Mouse (Mus musculus): Measurements from ENCODE around the gene Vmn1r12. TPM values are rescaled to one million over a fixed set of nuclear protein-coding genes. Genes with fewer than 3 reads are reported as not detected.
"Not testable (repeated sequence)": the region's sequence is repeated elsewhere in the genome, so short reads cannot be mapped to it uniquely, and the experiment has no call there.

The Vmn1r12 gene
- total RNA-seq (2015) (not detected in 2 replicates), total RNA-seq (2017) (not detected in 2 replicates)

- no peak for ATAC-seq (replicated peaks; ENCODE audit: poor library complexity)
These were observed at the start of gene Vmn1r12 for GRCm38 (mm10) chr6:57156619-57157018. TSS of gene Vmn1r12 (plus strand) at chr6:57156919.

- no peak for ATAC-seq (replicated peaks; ENCODE audit: poor library complexity)
These were observed 47.6 kb upstream of the Vmn1r12 start, which contains the start of gene Vmn1r10 for GRCm38 (mm10) chr6:57109154-57109553. TSS of gene Vmn1r10 (plus strand) at chr6:57109454.

GRCm38 (mm10) chr6:57133155-57133554, 23.6 kb upstream of the Vmn1r12 start, which contains the start of gene Vmn1r11:
TSS of gene Vmn1r11 (plus strand) at chr6:57133455.
- no peak for ATAC-seq (replicated peaks; ENCODE audit: poor library complexity)

- not testable (repeated sequence) for ATAC-seq (replicated peaks; ENCODE audit: poor library complexity)
These were observed 33.3 kb downstream of the Vmn1r12 start for GRCm38 (mm10) chr6:57190016-57190415.

GRCm38 (mm10) chr6:57202990-57203389, 46.3 kb downstream of the Vmn1r12 start, which contains the start of gene Vmn1r13:
TSS of gene Vmn1r13 (plus strand) at chr6:57203290.
- ATAC-seq (replicated peaks; ENCODE audit: poor library complexity): not testable (repeated sequence)

Other genes starting within 250 kb of the Vmn1r12 start
- 87.8 and 89.5 TPM in 2 replicates for gene Nt5c3, start 233.0 kb upstream of the Vmn1r12 start, total RNA-seq (2015)
- gene Nt5c3, start 233.0 kb upstream of the Vmn1r12 start, total RNA-seq (2017): 51.0 and 57.2 TPM in 2 replicates
- 0.29 and 0.37 TPM in 2 replicates for gene Vmn1r4, start 232.9 kb upstream of the Vmn1r12 start, total RNA-seq (2015)
- 0.54 and 0.58 TPM in 2 replicates for gene Vmn1r4, start 232.9 kb upstream of the Vmn1r12 start, total RNA-seq (2017)
- gene Vmn1r5, start 186.6 kb upstream of the Vmn1r12 start, total RNA-seq (2015): not detected in 2 replicates
- not detected in 2 replicates for gene Vmn1r5, start 186.6 kb upstream of the Vmn1r12 start, total RNA-seq (2017)
- gene Vmn1r6, start 159.7 kb upstream of the Vmn1r12 start, total RNA-seq (2015): not detected in 2 replicates
- gene Vmn1r6, start 159.7 kb upstream of the Vmn1r12 start, total RNA-seq (2017): not detected in 2 replicates
- not detected in 2 replicates for gene Vmn1r7, start 131.6 kb upstream of the Vmn1r12 start, total RNA-seq (2015)
- not detected in 2 replicates for gene Vmn1r7, start 131.6 kb upstream of the Vmn1r12 start, total RNA-seq (2017)
- not detected in 2 replicates for gene Vmn1r8, start 124.6 kb upstream of the Vmn1r12 start, total RNA-seq (2015)
- not detected in 2 replicates for gene Vmn1r8, start 124.6 kb upstream of the Vmn1r12 start, total RNA-seq (2017)
- not detected in 2 replicates for gene Vmn1r9, start 90.1 kb upstream of the Vmn1r12 start, total RNA-seq (2015)
- not detected in 2 replicates for gene Vmn1r9, start 90.1 kb upstream of the Vmn1r12 start, total RNA-seq (2017)
- gene Vmn1r10, start 47.5 kb upstream of the Vmn1r12 start, total RNA-seq (2015): not detected in 2 replicates
- gene Vmn1r10, start 47.5 kb upstream of the Vmn1r12 start, total RNA-seq (2017): not detected in 2 replicates
- not detected in 2 replicates for gene Vmn1r11, start 23.5 kb upstream of the Vmn1r12 start, total RNA-seq (2015)
- gene Vmn1r11, start 23.5 kb upstream of the Vmn1r12 start, total RNA-seq (2017): not detected in 2 replicates
- gene Vmn1r13, start 46.4 kb downstream of the Vmn1r12 start, total RNA-seq (2015): not detected in 2 replicates
- not detected in 2 replicates for gene Vmn1r13, start 46.4 kb downstream of the Vmn1r12 start, total RNA-seq (2017)
- gene Vmn1r14, start 74.8 kb downstream of the Vmn1r12 start, total RNA-seq (2015): not detected in 2 replicates
- gene Vmn1r14, start 74.8 kb downstream of the Vmn1r12 start, total RNA-seq (2017): not detected in 2 replicates
- gene Vmn1r15, start 101.0 kb downstream of the Vmn1r12 start, total RNA-seq (2015): not detected in 2 replicates
- gene Vmn1r15, start 101.0 kb downstream of the Vmn1r12 start, total RNA-seq (2017): not detected in 2 replicates
- gene Vmn1r16, start 172.6 kb downstream of the Vmn1r12 start, total RNA-seq (2015): not detected in 2 replicates
- gene Vmn1r16, start 172.6 kb downstream of the Vmn1r12 start, total RNA-seq (2017): not detected in 2 replicates
- not detected in 2 replicates for gene Vmn1r17, start 206.8 kb downstream of the Vmn1r12 start, total RNA-seq (2015)
- gene Vmn1r17, start 206.8 kb downstream of the Vmn1r12 start, total RNA-seq (2017): not detected in 2 replicates
- gene Vmn1r18, start 238.9 kb downstream of the Vmn1r12 start, total RNA-seq (2015): not detected in 2 replicates
- not detected in 2 replicates for gene Vmn1r18, start 238.9 kb downstream of the Vmn1r12 start, total RNA-seq (2017)
- not detected in 2 replicates for gene Vmn1r19, start 246.9 kb downstream of the Vmn1r12 start, total RNA-seq (2015)
- gene Vmn1r19, start 246.9 kb downstream of the Vmn1r12 start, total RNA-seq (2017): not detected in 2 replicates